Mouse (Mus musculus) kidney, adult 2 months (tissue): ENCODE measurements at regions not wholly inside any gene's neighbourhood (a gene's known extent, or its start where the extent isn't known, plus 50 kb on each side); places are given as distances from the start of the nearest gene placed in this dataset.

ENCODE experiments used
- CTCF ChIP-seq: fragments of 200-500 bp; conservative IDR thresholded peaks from 2 replicates; pipeline ENCODE4 v1.5.1; 2011; ENCODE audit warnings: low read depth, mild to moderate bottlenecking, control low read depth, low read length, moderate library complexity, mixed read lengths; ENCODE audit not compliant: insufficient read depth, insufficient read length
- POLR2A ChIP-seq: fragments of 200-500 bp; IDR thresholded peaks from one replicate; pipeline ENCODE4 v1.6.1; 2011; ENCODE audit warnings: low read depth, low read length, control low read depth

GRCm38 (mm10) chr12:106872966-106873730 is 615.3 kb upstream of the 3110018I06Rik start:
- no peak for TF ChIP-seq CTCF
- no peak for TF ChIP-seq POLR2A
